ENCODE assay signal across 10 mouse cellular contexts in genomic region chr4:84673681-84674307, GRCm38 (mm10). TPM values are rescaled to one million over a fixed set of nuclear protein-coding genes. Genes with fewer than 3 reads are reported as not detected.
A peak's percentile ranks its signal among the peaks of the same experiment; 100 is the strongest.
DNase-seq lines count a peak whose midpoint lies in the region; ATAC-seq and TF ChIP-seq lines count a peak whose summit lies in the region.
"Had no signal": no experiment of that assay in that cellular context is flagged by ENCODE, and none has a peak within 500 bp of the region (broad histone marks: within the 10 kb centered on the region; RNA-seq: fewer than 3 reads in every experiment).

No protein-coding gene starts in this region.

- H3K27ac ChIP-seq in heart, embryonic 12.5 days (ENCODE audit: poor library complexity, severe bottlenecking), result no peak overlapping the region
- 0 out of 2 replicates have a peak overlapping the region, but pooled peaks have one; percentile 89 for H3K27ac ChIP-seq in embryonic facial prominence, embryonic 11.5 days (replicated peaks; ENCODE audit: low read depth, low read length)
- peak overlapping the region; percentile 91; the same call in 1 of the 2 replicates for H3K27ac ChIP-seq in intestine, embryonic 16.5 days (ENCODE audit: low read length)
- no peak overlapping the region for H3K27ac ChIP-seq in midbrain, postnatal 0 days (ENCODE audit: low read depth, low read length)
- no peak overlapping the region for H3K27ac ChIP-seq in cerebellum, adult 2 months (ENCODE audit: insufficient read depth, low read length)

- no peak for ATAC-seq in heart, embryonic 12.5 days (ENCODE audit: insufficient number of reproducible peaks, low FRiP score)
- no peak for ATAC-seq in embryonic facial prominence, embryonic 11.5 days (replicated peaks; ENCODE audit: insufficient number of reproducible peaks, low FRiP score, low TSS enrichment, low read depth)
- ATAC-seq in intestine, embryonic 16.5 days, result no peak
- ATAC-seq in midbrain, postnatal 0 days (ENCODE audit: low FRiP score), result no peak

- H3K4me2 ChIP-seq in heart, embryonic 12.5 days, result peak overlapping the region; percentile 98
- peak overlapping the region; percentile 92 for H3K4me2 ChIP-seq in embryonic facial prominence, embryonic 11.5 days (ENCODE audit: low read depth, low read length)
- peak overlapping the region; percentile 92 for H3K4me2 ChIP-seq in intestine, embryonic 16.5 days (ENCODE audit: low read depth, low read length)
- peak overlapping the region; percentile 95 for H3K4me2 ChIP-seq in midbrain, postnatal 0 days (ENCODE audit: low read depth, low read length, poor library complexity, severe bottlenecking)

- peaks cover 59% of the 10 kb centered on the region for H3K27me3 ChIP-seq in heart, embryonic 12.5 days (replicated peaks)
- no peaks in the 10 kb centered on the region; the same call in 1 of the 2 replicates for H3K27me3 ChIP-seq in embryonic facial prominence, embryonic 11.5 days (ENCODE audit: control insufficient read depth, insufficient read depth, low read length)
- H3K27me3 ChIP-seq in intestine, embryonic 16.5 days (replicated peaks; ENCODE audit: control insufficient read depth, insufficient read depth, low read length), result peaks cover 3% of the 10 kb centered on the region; the same call in 1 of the 2 replicates
- H3K27me3 ChIP-seq in midbrain, postnatal 0 days (ENCODE audit: insufficient read depth, low read length), result peaks cover 40% of the 10 kb centered on the region
- peaks cover 9% of the 10 kb centered on the region; the same call in 1 of the 2 replicates for H3K27me3 ChIP-seq in cerebellum, adult 2 months (ENCODE audit: control insufficient read depth, insufficient read depth, low read length)

- H3K4me1 ChIP-seq in heart, embryonic 12.5 days (replicated peaks), result peaks cover 7% of the 10 kb centered on the region
- H3K4me1 ChIP-seq in embryonic facial prominence, embryonic 11.5 days (ENCODE audit: control insufficient read depth, insufficient read depth, low read length), result peaks cover 7% of the 10 kb centered on the region
- H3K4me1 ChIP-seq in intestine, embryonic 16.5 days (ENCODE audit: control insufficient read depth, insufficient read depth, low read length), result no peaks in the 10 kb centered on the region; the same call in 1 of the 2 replicates
- H3K4me1 ChIP-seq in midbrain, postnatal 0 days (ENCODE audit: insufficient read depth, low read length), result peaks cover 5% of the 10 kb centered on the region; the same call in 1 of the 2 replicates
- H3K4me1 ChIP-seq in cerebellum, adult 2 months (ENCODE audit: control insufficient read depth, insufficient read depth, low read length), result no peaks in the 10 kb centered on the region

- no peaks in the 10 kb centered on the region for H3K36me3 ChIP-seq in heart, embryonic 12.5 days
- H3K36me3 ChIP-seq in embryonic facial prominence, embryonic 11.5 days (replicated peaks; ENCODE audit: control insufficient read depth, insufficient read depth, low read depth, low read length), result no peaks in the 10 kb centered on the region
- H3K36me3 ChIP-seq in intestine, embryonic 16.5 days (ENCODE audit: control insufficient read depth, insufficient read depth, low read length), result no peaks in the 10 kb centered on the region
- H3K36me3 ChIP-seq in midbrain, postnatal 0 days (ENCODE audit: insufficient read depth, low read length), result no peaks in the 10 kb centered on the region

- WGBS in heart, embryonic 12.5 days, result 17% methylated on average over 10 of the region's 10 CpGs
- 12% methylated on average over 10 of the region's 10 CpGs for WGBS in embryonic facial prominence, embryonic 11.5 days
- 12% methylated on average over 10 of the region's 10 CpGs for WGBS in intestine, embryonic 16.5 days
- 16% methylated on average over 10 of the region's 10 CpGs for WGBS in midbrain, postnatal 0 days
- WGBS in cerebellum, adult 2 months, result 26% methylated on average over 10 of the region's 10 CpGs

- H3K9ac ChIP-seq in heart, embryonic 12.5 days, result no peak overlapping the region
- H3K9ac ChIP-seq in embryonic facial prominence, embryonic 11.5 days (replicated peaks; ENCODE audit: low read length), result peak overlapping the region; percentile 93
- peak overlapping the region; percentile 80 for H3K9ac ChIP-seq in intestine, embryonic 16.5 days (ENCODE audit: low read depth, low read length)
- H3K9ac ChIP-seq in midbrain, postnatal 0 days (replicated peaks; ENCODE audit: low read length, poor library complexity, severe bottlenecking), result no peak overlapping the region

- no peak for TF ChIP-seq POLR2A in cerebellum, adult 2 months (IDR thresholded peaks at IDR 0.05; ENCODE audit: borderline replicate concordance, insufficient read depth, low read length)

- intact Hi-C loops in heart, postnatal 25 days (cut with DNase I), result loop anchor here (2.0 kb wide), 1 partner anchor 127 kb away; no protein-coding TSS in a partner anchor

- TF ChIP-seq CTCF in midbrain, postnatal 0 days (IDR thresholded peaks at IDR 0.05), result peak; percentile 26; the same call in 1 of the 2 replicates
- TF ChIP-seq CTCF in cerebellum, adult 2 months (IDR thresholded peaks at IDR 0.05; ENCODE audit: borderline replicate concordance, insufficient read depth, low read depth, low read length), result no peak

- H3K4me3 ChIP-seq in heart, embryonic 12.5 days, result peak overlapping the region; percentile 79
- H3K4me3 ChIP-seq in embryonic facial prominence, embryonic 11.5 days (ENCODE audit: low read depth, low read length), result peak overlapping the region; percentile 84
- peak overlapping the region; percentile 72 for H3K4me3 ChIP-seq in intestine, embryonic 16.5 days (ENCODE audit: low read length)
- peak overlapping the region; percentile 63 for H3K4me3 ChIP-seq in midbrain, postnatal 0 days (ENCODE audit: low read depth, low read length)
- no peak overlapping the region for H3K4me3 ChIP-seq in cerebellum, adult 2 months (replicated peaks; ENCODE audit: insufficient read depth, low read depth, low read length)

- DNase-seq in heart, postnatal 25 days (ENCODE audit: low spot score), result no peak
- DNase-seq in embryonic facial prominence, embryonic 11.5 days (ENCODE audit: low spot score), result peak; percentile 51
- no peak for DNase-seq in midbrain, postnatal 0 days (ENCODE audit: low spot score)
- DNase-seq in urinary bladder, postnatal 4 days (ENCODE audit: low spot score in 2 of 2), result no peak
- no peak for DNase-seq in thymus, postnatal 14 days
- DNase-seq in cerebellum, adult 2 months, result no peak

- no peaks in the 10 kb centered on the region for H3K9me3 ChIP-seq in heart, embryonic 12.5 days (replicated peaks)
- H3K9me3 ChIP-seq in embryonic facial prominence, embryonic 11.5 days (replicated peaks; ENCODE audit: control insufficient read depth, low read length), result no peaks in the 10 kb centered on the region
- H3K9me3 ChIP-seq in intestine, embryonic 16.5 days (ENCODE audit: control insufficient read depth, low read length), result no peaks in the 10 kb centered on the region
- no peaks in the 10 kb centered on the region for H3K9me3 ChIP-seq in midbrain, postnatal 0 days (ENCODE audit: low read length)

RNA-seq across cellular contexts. Expression of gene Bnc2, which starts 1.3 kb away (rescaled TPM):
- polyA plus RNA-seq in heart, embryonic 12.5 days (2016; fragmentation: Nextera tagmentation; extraction: Ambion mirVana), result 1.6 and 1.7 TPM in 2 replicates
- 1 to 10 TPM; 2.1 to 2.5 TPM for total RNA-seq in heart, postnatal 25 days (2021)
- 21.5 and 22.2 TPM in 2 replicates for polyA plus RNA-seq in embryonic facial prominence, embryonic 11.5 days (2014; fragmentation: Nextera tagmentation; extraction: Ambion mirVana)
- polyA plus RNA-seq in intestine, embryonic 16.5 days (2015; fragmentation: Nextera tagmentation; extraction: Ambion mirVana), result 8.9 and 10.4 TPM in 2 replicates
- 27.5 and 28.8 TPM in 2 replicates for total RNA-seq in midbrain, postnatal 0 days (2014; rRNA removed)
- polyA plus RNA-seq in midbrain, postnatal 0 days (2015; fragmentation: Nextera tagmentation; extraction: Ambion mirVana), result 14.1 and 18.8 TPM in 2 replicates
- polyA plus RNA-seq in cerebellum, adult 2 months (2012; rRNA removed), result 0.71 and 0.82 TPM in 2 replicates
- total RNA-seq: neutrophil, adult 5-6 weeks had no signal
- polyA plus RNA-seq: erythroblast, embryonic 14.5 days had no signal

Comparison
In these comparisons a context has a peak if more than half of its experiments do, and no peak if none do; other contexts are left out.
1. H3K27ac ChIP-seq: peak in embryonic facial prominence, embryonic 11.5 days (single experiment) and intestine, embryonic 16.5 days (single experiment); none in heart, embryonic 12.5 days (single experiment), midbrain, postnatal 0 days (single experiment) and cerebellum, adult 2 months (single experiment).
2. H3K9ac ChIP-seq: peak in embryonic facial prominence, embryonic 11.5 days (single experiment) and intestine, embryonic 16.5 days (single experiment); none in heart, embryonic 12.5 days (single experiment) and midbrain, postnatal 0 days (single experiment).
3. Peak in every context shown above with its lines, with median percentiles within 50 percentile points of each other: H3K4me2 ChIP-seq.